In the genomic region with DNA sequence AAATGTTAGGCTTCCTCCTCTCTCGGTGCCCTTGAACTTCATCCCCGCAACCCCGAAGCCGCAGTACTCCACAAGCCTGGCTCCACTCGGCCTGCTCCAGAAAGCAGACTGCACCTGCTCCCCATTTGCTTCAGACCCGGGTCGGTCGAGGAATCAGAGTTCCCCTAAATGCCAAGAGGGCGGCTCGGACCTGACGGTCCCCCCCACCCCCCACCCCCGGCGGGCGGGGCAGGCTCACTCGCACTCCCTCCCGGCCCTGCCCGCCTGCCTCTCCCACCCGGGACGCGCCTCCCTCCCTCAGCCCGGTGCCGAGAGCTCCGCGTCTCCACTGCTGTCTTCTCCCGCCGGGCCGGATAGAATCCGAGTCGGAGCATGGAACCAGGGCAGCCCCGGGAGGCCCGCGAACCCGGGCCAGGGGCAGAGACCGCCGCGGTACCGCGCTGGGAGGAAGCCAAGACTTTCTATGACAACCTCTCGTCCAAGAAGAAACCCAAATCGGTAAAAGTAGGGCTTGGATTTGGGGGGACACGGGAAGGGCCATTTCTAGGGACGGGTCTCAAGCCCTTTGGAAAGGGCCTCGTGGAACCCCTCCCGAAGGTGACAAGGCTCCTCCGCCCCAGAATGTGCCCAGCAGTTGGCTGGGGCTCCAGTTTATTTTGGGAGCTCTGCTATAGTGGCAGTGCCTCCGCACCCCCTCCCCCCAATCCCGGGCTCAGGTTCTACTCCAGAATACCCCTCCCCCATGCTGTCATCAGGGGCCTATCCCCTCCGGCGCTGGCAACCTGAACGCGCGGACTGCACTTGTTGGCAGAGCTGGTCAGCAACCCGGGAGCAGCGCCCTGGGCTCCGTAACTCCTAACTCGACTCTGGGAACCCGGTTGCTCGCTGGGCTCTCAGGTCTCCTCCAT, we compare ENCODE assay signal across 7 mouse cellular contexts. TPM values are rescaled to one million over a fixed set of nuclear protein-coding genes. Genes with fewer than 3 reads are reported as not detected.
A peak's percentile ranks its signal among the peaks of the same experiment; 100 is the strongest.
DNase-seq lines count a peak whose midpoint lies in the region; ATAC-seq and TF ChIP-seq lines count a peak whose summit lies in the region.

A gene (plus strand): TSS at position 319 of the 908 bp plus-strand sequence.

- no peaks in the 10 kb centered on the region for H3K9me3 ChIP-seq in forebrain, embryonic 11.5 days (ENCODE audit: control insufficient read depth, low read length)

- no peak within 1 kb of the TSS for H3K27ac ChIP-seq in forebrain, embryonic 11.5 days (ENCODE audit: low read depth, low read length)

- peak within 1 kb of the TSS; percentile 95 for H3K4me2 ChIP-seq in forebrain, embryonic 11.5 days (ENCODE audit: low read depth, low read length, severe bottlenecking)

- no peaks in the 10 kb centered on the region for H3K36me3 ChIP-seq in forebrain, embryonic 11.5 days (ENCODE audit: control insufficient read depth, insufficient read depth, low read length)

- intact Hi-C loops in heart, postnatal 10 days (cut with DNase I), result no loop called here

- DNase-seq in adrenal gland, adult (ENCODE audit: inconsistent age in 2 of 2, low spot score in 1 of 2), result peak; percentile 87 to 94
- DNase-seq in brain, embryonic 14.5 days (ENCODE audit: low read depth), result peak; percentile 28
- peak; percentile 73 for DNase-seq in forebrain, embryonic 11.5 days (ENCODE audit: low spot score)
- peak; percentile 86 to 87 for DNase-seq in heart, postnatal 10 days
- peak; percentile 21 for DNase-seq in layer of hippocampus, adult 9-11 months
- DNase-seq in mesoderm, embryonic 11.5 days (ENCODE audit: low read depth, low spot score), result peak; percentile 34
- DNase-seq in urinary bladder, postnatal 25 days (ENCODE audit: low spot score), result peak; percentile 20

- peaks cover 7% of the 10 kb centered on the region; the same call in 1 of the 2 replicates for H3K4me1 ChIP-seq in forebrain, embryonic 11.5 days (replicated peaks; ENCODE audit: control insufficient read depth, insufficient read depth, low read length)

- TF ChIP-seq POLR2A in brain, embryonic 14.5 days (IDR thresholded peaks at IDR 0.05; ENCODE audit: borderline replicate concordance, extremely low read depth, insufficient read depth, insufficient read length, poor library complexity, severe bottlenecking), result no peak

- H3K4me3 ChIP-seq in forebrain, embryonic 11.5 days (ENCODE audit: low read depth, low read length), result peak within 1 kb of the TSS; percentile 39

- peak within 1 kb of the TSS; percentile 51 for H3K9ac ChIP-seq in forebrain, embryonic 11.5 days (ENCODE audit: low read length)

- TF ChIP-seq CTCF in brain, embryonic 14.5 days (IDR thresholded peaks at IDR 0.05; ENCODE audit: borderline replicate concordance, extremely low read depth, insufficient read depth, insufficient read length), result no peak

- ATAC-seq in forebrain, embryonic 11.5 days (replicated peaks; ENCODE audit: low FRiP score), result peak; percentile 53; the same call in 1 of the 2 replicates

- under 1% methylated on average over 58 of the region's 58 CpGs for WGBS in forebrain, embryonic 11.5 days

- peaks cover 16% of the 10 kb centered on the region for H3K27me3 ChIP-seq in forebrain, embryonic 11.5 days (ENCODE audit: control insufficient read depth, insufficient read depth, low read length)

RNA-seq across cellular contexts. Expression of the gene that starts here (rescaled TPM):
- 0.22 TPM in 1 of 2 replicates, not detected in the other for polyA plus RNA-seq in brain, embryonic 14.5 days (2012; rRNA removed)
- polyA plus RNA-seq in forebrain, embryonic 11.5 days (2014; fragmentation: Nextera tagmentation; extraction: Ambion mirVana), result not detected in 2 replicates
- 10 to 100 TPM; 33.4 to 35.0 TPM for total RNA-seq in heart, postnatal 10 days (2021)

Comparison
In these comparisons a context has a peak if more than half of its experiments do, and no peak if none do; other contexts are left out.
1. Peak in DNase-seq in brain, embryonic 14.5 days; RNA of the gene not detected or under 1 TPM.
2. Peak in DNase-seq, ATAC-seq, H3K4me3 ChIP-seq, H3K9ac ChIP-seq and H3K4me2 ChIP-seq in forebrain, embryonic 11.5 days; RNA of the gene not detected or under 1 TPM.
3. DNase-seq: peak in every context shown above with its lines; median percentile 90 in adrenal gland, adult; 86 in heart, postnatal 10 days; 73 in forebrain, embryonic 11.5 days; 34 in mesoderm, embryonic 11.5 days; 28 in brain, embryonic 14.5 days; 21 in layer of hippocampus, adult 9-11 months; 20 in urinary bladder, postnatal 25 days.